21 mouse cellular contexts compared by ENCODE assay signal in the genomic region with DNA sequence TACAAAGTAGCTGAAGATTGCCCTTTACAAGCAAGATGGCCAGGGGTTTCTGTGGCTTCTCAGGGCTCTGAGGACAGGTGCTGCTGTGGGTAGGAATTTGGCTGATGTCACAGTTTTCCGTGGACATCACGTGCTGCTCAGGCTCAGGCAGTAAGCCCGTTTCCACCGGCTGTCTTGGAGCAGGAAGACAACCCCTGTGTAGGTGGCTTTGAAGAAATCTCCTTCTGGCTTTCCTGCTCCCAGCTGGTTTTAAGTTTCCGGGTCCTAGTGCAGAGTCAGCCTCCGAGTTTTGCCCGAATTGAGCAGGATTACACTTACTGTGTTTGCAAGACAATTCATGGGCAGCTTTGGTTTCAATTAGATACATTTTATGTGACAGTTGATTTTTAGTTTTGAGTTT. TPM values are rescaled to one million over a fixed set of nuclear protein-coding genes. Genes with fewer than 3 reads are reported as not detected.
DNase-seq lines count a peak whose midpoint lies in the region; TF ChIP-seq lines count a peak whose summit lies in the region.
"Had no signal": no experiment of that assay in that cellular context is flagged by ENCODE, and none has a peak within 500 bp of the region (broad histone marks: within the 10 kb centered on the region; RNA-seq: fewer than 3 reads in every experiment).

No protein-coding gene starts in this region.

- no peaks in the 10 kb centered on the region for H3K4me1 ChIP-seq in heart, adult 2 months (ENCODE audit: control insufficient read depth, insufficient read depth, low read length)
- H3K4me1 ChIP-seq: forebrain, embryonic 10.5 days; forebrain, embryonic 13.5 days; hindbrain, embryonic 10.5 days; hindbrain, embryonic 13.5 days had no signal

- no peak overlapping the region for H3K27ac ChIP-seq in heart, adult 2 months
- H3K27ac ChIP-seq: forebrain, embryonic 10.5 days; forebrain, embryonic 13.5 days; heart, embryonic 15.5 days; hindbrain, embryonic 10.5 days; hindbrain, embryonic 13.5 days had no signal

- no peaks in the 10 kb centered on the region for H3K79me2 ChIP-seq in heart, adult 2 months (replicated peaks; ENCODE audit: control insufficient read depth, insufficient read depth, low read length)

- no peak for TF ChIP-seq EP300 in heart, adult 2 months (IDR thresholded peaks at IDR 0.05; ENCODE audit: insufficient read depth, low read depth, low read length)

- no peak overlapping the region for H3K4me3 ChIP-seq in heart, adult 2 months
- H3K4me3 ChIP-seq: forebrain, embryonic 10.5 days; forebrain, embryonic 13.5 days; heart, embryonic 12.5 days; heart, embryonic 15.5 days; hindbrain, embryonic 10.5 days; hindbrain, embryonic 13.5 days had no signal

- H3K36me3 ChIP-seq in heart, adult 2 months (ENCODE audit: control insufficient read depth, insufficient read depth, low read length) = no peaks in the 10 kb centered on the region
- H3K36me3 ChIP-seq: forebrain, embryonic 10.5 days; heart, embryonic 12.5 days; heart, embryonic 15.5 days; hindbrain, embryonic 10.5 days; hindbrain, embryonic 13.5 days had no signal

- WGBS in heart, adult 2 months = 56% methylated on average over 7 of the region's 7 CpGs

- intact Hi-C loops in heart, adult 2 months (cut with DNase I) = loop anchor here (5.0 kb wide), 1 partner anchor 37 kb away; no protein-coding TSS in a partner anchor

- no peak for TF ChIP-seq CTCF in heart, adult 2 months (IDR thresholded peaks at IDR 0.05)

- H3K27me3 ChIP-seq in heart, adult 2 months (ENCODE audit: control insufficient read depth, insufficient read depth, low read length) = no peaks in the 10 kb centered on the region
- H3K27me3 ChIP-seq: forebrain, embryonic 13.5 days; heart, embryonic 12.5 days; heart, embryonic 15.5 days; hindbrain, embryonic 13.5 days had no signal

- TF ChIP-seq POLR2A in heart, adult 2 months (IDR thresholded peaks at IDR 0.05; ENCODE audit: insufficient read depth, low read depth, low read length) = no peak

- DNase-seq in heart, adult 11 months = peak; percentile 48
- DNase-seq in heart, adult 2 months = no peak
- peak; percentile 8 for DNase-seq in right cerebral cortex, adult 18-20 months
- no peak for DNase-seq in right cerebral cortex, postnatal 4 days
- DNase-seq in brain, adult 2 months (ENCODE audit: low read depth, low spot score) = peak; percentile 57
- DNase-seq in cerebellum, adult 9-10 months = no peak
- DNase-seq: adrenal gland, adult 2 months; adrenal gland, postnatal 14 days; B cell, adult 2 months; cerebellum, adult 11-12 months; cerebellum, adult 8-10 months; cerebellum, postnatal 14 days; gastrocnemius, postnatal 36 days; heart, postnatal 10 days; heart, postnatal 36 days had no signal

- no peak overlapping the region for H3K9ac ChIP-seq in heart, adult 2 months (ENCODE audit: low read depth, low read length)
- H3K9ac ChIP-seq: forebrain, embryonic 13.5 days; heart, embryonic 12.5 days; heart, embryonic 15.5 days; hindbrain, embryonic 13.5 days had no signal

RNA-seq across cellular contexts. Expression of gene Fam241a, which starts 13.8 kb away (rescaled TPM):
- 1 to 10 TPM; 3.6 to 4.2 TPM for total RNA-seq in heart, adult 2 months (2021)
- 1.3 and 1.7 TPM in 2 replicates for polyA plus RNA-seq in heart, adult 2 months (2012; rRNA removed)

Comparison
In these comparisons a context has a peak if more than half of its experiments do, and no peak if none do; other contexts are left out.
1. DNase-seq: peak in heart, adult 11 months (single experiment), right cerebral cortex, adult 18-20 months (single experiment) and brain, adult 2 months (single experiment); none in heart, adult 2 months (0 of 2), right cerebral cortex, postnatal 4 days (single experiment) and cerebellum, adult 9-10 months (single experiment).